In the genomic region with DNA sequence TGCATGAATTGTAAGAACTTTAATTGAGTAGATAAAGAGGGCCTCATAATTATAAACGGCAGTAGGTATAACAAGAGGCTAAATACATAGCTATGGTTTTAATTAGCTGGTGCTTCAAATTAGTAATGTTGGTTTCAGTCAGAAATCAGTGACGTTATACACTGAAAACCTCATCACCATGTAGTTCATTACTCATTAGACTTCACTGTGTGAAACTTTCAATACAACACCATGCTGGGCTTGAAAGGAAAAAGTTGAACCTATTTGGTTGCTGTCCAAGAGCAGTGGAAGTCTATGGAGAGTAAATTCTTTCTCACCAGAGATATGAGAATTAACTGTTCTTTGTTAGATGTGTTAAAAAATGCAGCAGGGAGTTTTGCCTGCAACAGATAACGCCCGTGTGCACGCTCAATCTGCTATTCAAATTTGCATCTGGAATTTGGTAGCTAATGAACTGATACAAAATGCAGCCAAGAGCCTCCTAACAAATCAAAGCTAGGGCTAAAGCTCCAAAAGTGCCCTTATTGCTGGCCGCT, we compare ENCODE assay signal across 16 mouse cellular contexts.
"Had no signal": no experiment of that assay in that cellular context is flagged by ENCODE, and none has a peak within 500 bp of the region (broad histone marks: within the 10 kb centered on the region; RNA-seq: fewer than 3 reads in every experiment).

No protein-coding gene starts in this region.

- H3K9me3 ChIP-seq: kidney, embryonic 15.5 days; limb, embryonic 12.5 days; limb, embryonic 15.5 days; lung, embryonic 15.5 days; midbrain, embryonic 13.5 days had no signal

- H3K9ac ChIP-seq: kidney, embryonic 15.5 days; limb, embryonic 12.5 days; limb, embryonic 15.5 days; liver, embryonic 14.5 days; liver, postnatal 0 days; lung, embryonic 15.5 days; midbrain, embryonic 13.5 days had no signal

- H3K4me3 ChIP-seq: kidney, embryonic 15.5 days; limb, embryonic 12.5 days; limb, embryonic 15.5 days; lung, embryonic 15.5 days; midbrain, embryonic 13.5 days had no signal

- H3K4me1 ChIP-seq: kidney, embryonic 15.5 days; limb, embryonic 12.5 days; limb, embryonic 15.5 days; lung, embryonic 15.5 days; midbrain, embryonic 13.5 days had no signal

- DNase-seq: kidney, adult 8-10 months; kidney, postnatal 14 days; kidney, postnatal 4 days; left cerebral cortex, postnatal 4 days; liver, postnatal 0 days; lung, postnatal 10 days; lung, postnatal 4 days; thymus, adult 18-20 months; thymus, postnatal 36 days had no signal

- ATAC-seq: liver, postnatal 0 days; midbrain, embryonic 13.5 days had no signal

- H3K4me2 ChIP-seq: kidney, embryonic 15.5 days; limb, embryonic 12.5 days; limb, embryonic 15.5 days; liver, embryonic 11.5 days; lung, embryonic 15.5 days; midbrain, embryonic 13.5 days had no signal

- H3K27ac ChIP-seq: kidney, embryonic 15.5 days; limb, embryonic 12.5 days; limb, embryonic 15.5 days; liver, embryonic 14.5 days; lung, embryonic 15.5 days; midbrain, embryonic 13.5 days had no signal

- H3K36me3 ChIP-seq: kidney, embryonic 15.5 days; limb, embryonic 12.5 days; limb, embryonic 15.5 days; lung, embryonic 15.5 days; midbrain, embryonic 13.5 days had no signal

- H3K27me3 ChIP-seq: kidney, embryonic 15.5 days; limb, embryonic 12.5 days; limb, embryonic 15.5 days; lung, embryonic 15.5 days; midbrain, embryonic 13.5 days had no signal
